Mouse (Mus musculus): ENCODE measurements around the gene Pgs1. TPM values are rescaled to one million over a fixed set of nuclear protein-coding genes. Genes with fewer than 3 reads are reported as not detected.

The Pgs1 gene
- polyA plus RNA-seq (2012) = 33.8 and 46.7 TPM in 2 replicates

GRCm38 (mm10) chr11:117986126-117987031 lies at the start of gene Pgs1:
Gene Pgs1 (plus strand): TSS chr11:117986292.
- TF ChIP-seq GATA1 (IDR thresholded peaks at IDR 0.05; ENCODE audit: low read length) = no peak

GRCm38 (mm10) chr11:117939004-117939730 lies 46.9 kb upstream of the Pgs1 start:
- TF ChIP-seq GATA1 (IDR thresholded peaks at IDR 0.05; ENCODE audit: low read length) = no peak

GRCm38 (mm10) chr11:117939741-117940285 lies 46.3 kb upstream of the Pgs1 start:
- TF ChIP-seq GATA1 (IDR thresholded peaks at IDR 0.05; ENCODE audit: low read length) = no peak

GRCm38 (mm10) chr11:117940881-117941280 lies 45.2 kb upstream of the Pgs1 start:
- no peak for TF ChIP-seq GATA1 (IDR thresholded peaks at IDR 0.05; ENCODE audit: low read length)

- TF ChIP-seq GATA1 (IDR thresholded peaks at IDR 0.05; ENCODE audit: low read length) = no peak
Measured at GRCm38 (mm10) chr11:117941325-117941834, 44.7 kb upstream of the Pgs1 start.

- TF ChIP-seq GATA1 (IDR thresholded peaks at IDR 0.05; ENCODE audit: low read length) = no peak
Measured at GRCm38 (mm10) chr11:117941848-117942247, 44.2 kb upstream of the Pgs1 start.

GRCm38 (mm10) chr11:117946195-117946979 lies 39.7 kb upstream of the Pgs1 start:
- no peak for TF ChIP-seq GATA1 (IDR thresholded peaks at IDR 0.05; ENCODE audit: low read length)

- TF ChIP-seq GATA1 (IDR thresholded peaks at IDR 0.05; ENCODE audit: low read length) = no peak
Measured at GRCm38 (mm10) chr11:117946996-117947419, 39.1 kb upstream of the Pgs1 start.

GRCm38 (mm10) chr11:117949392-117950091 lies 36.5 kb upstream of the Pgs1 start:
- TF ChIP-seq GATA1 (IDR thresholded peaks at IDR 0.05; ENCODE audit: low read length) = no peak

GRCm38 (mm10) chr11:117951391-117951790 lies 34.7 kb upstream of the Pgs1 start:
- TF ChIP-seq GATA1 (IDR thresholded peaks at IDR 0.05; ENCODE audit: low read length) = no peak

- TF ChIP-seq GATA1 (IDR thresholded peaks at IDR 0.05; ENCODE audit: low read length) = no peak
Measured at GRCm38 (mm10) chr11:117952174-117952933, 33.7 kb upstream of the Pgs1 start.

- no peak for TF ChIP-seq GATA1 (IDR thresholded peaks at IDR 0.05; ENCODE audit: low read length)
Measured at GRCm38 (mm10) chr11:117954094-117954493, 32.0 kb upstream of the Pgs1 start.

- no peak for TF ChIP-seq GATA1 (IDR thresholded peaks at IDR 0.05; ENCODE audit: low read length)
Measured at GRCm38 (mm10) chr11:117954819-117955218, 31.3 kb upstream of the Pgs1 start.

GRCm38 (mm10) chr11:117955621-117956020 lies 30.5 kb upstream of the Pgs1 start:
- no peak for TF ChIP-seq GATA1 (IDR thresholded peaks at IDR 0.05; ENCODE audit: low read length)

Data from G1E-ER4 (cell line).